Mouse (Mus musculus) heart, adult 2 months (tissue): ENCODE results near the gene Ell.

ENCODE experiments used
- CTCF ChIP-seq: fragments of 200-600 bp; IDR thresholded peaks from 2 replicates; pipeline ENCODE4 v1.8.1; 2022; ENCODE audit warnings: antibody characterized with exemption, mild to moderate bottlenecking, moderate library complexity
- EP300 ChIP-seq: fragments of 200-500 bp; IDR thresholded peaks from 2 replicates; pipeline ENCODE4 v1.6.1; 2011; ENCODE audit warnings: low read depth, low read length, control low read depth; ENCODE audit not compliant: insufficient read depth
- POLR2A ChIP-seq: fragments of 200-500 bp; IDR thresholded peaks from 2 replicates; pipeline ENCODE4 v1.6.1; 2011; ENCODE audit warnings: mild to moderate bottlenecking, low read depth, low read length, control low read depth; ENCODE audit not compliant: insufficient read depth

DNA sequence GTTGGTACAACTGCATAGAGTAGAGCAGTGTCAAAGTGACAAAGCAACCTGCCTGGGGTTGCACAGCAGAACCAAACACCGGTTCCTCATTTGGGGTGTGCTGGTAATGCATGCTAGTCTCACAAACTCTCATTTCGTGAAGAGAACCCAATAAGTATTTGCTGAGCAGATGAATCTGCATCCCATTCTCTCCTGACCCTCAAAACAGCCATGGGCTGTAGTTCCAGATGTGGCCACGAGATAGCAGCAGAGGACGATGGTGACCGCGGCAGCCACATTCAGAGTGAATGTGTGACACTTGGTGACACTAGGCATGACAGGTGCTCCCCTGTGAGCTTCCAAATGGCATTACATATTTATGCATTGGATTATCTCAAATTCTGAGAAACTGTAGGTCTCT, 72.6 kb downstream of the Ell start:
- no peak; the same call in 1 of the 2 replicates for TF ChIP-seq CTCF
- no peak for TF ChIP-seq POLR2A
- peak; percentile 80; the same call in 1 of the 2 replicates for TF ChIP-seq EP300
